Mouse (Mus musculus): Measurements from ENCODE around the gene Phex. TPM values are rescaled to one million over a fixed set of nuclear protein-coding genes. Genes with fewer than 3 reads are reported as not detected.

Gene Phex
- polyA plus RNA-seq (2015; fragmentation: Nextera tagmentation; extraction: Ambion mirVana), result not detected in 2 replicates

GRCm38 (mm10) chrX:157415212-157415611 is at the start of gene Phex:
Gene Phex (minus strand): TSS chrX:157415312.
- DNase-seq (no peak), ATAC-seq (no peak)
- WGBS (ENCODE audit: insufficient replicate concordance), result 62% methylated on average over 5 of the region's 5 CpGs
- no peak within 1 kb of the TSS for H3K27ac ChIP-seq (ENCODE audit: low read depth)
- no peaks in the 10 kb centered on the region for H3K9me3 ChIP-seq (ENCODE audit: low read length)
- H3K4me3 ChIP-seq (ENCODE audit: low read depth, low read length), result no peak within 1 kb of the TSS
- no peak within 1 kb of the TSS for H3K9ac ChIP-seq (replicated peaks)
- H3K4me2 ChIP-seq (ENCODE audit: low read depth, low read length), result no peak within 1 kb of the TSS
- H3K4me1 ChIP-seq (ENCODE audit: insufficient read depth), result no peaks in the 10 kb centered on the region
- H3K36me3 ChIP-seq (replicated peaks; ENCODE audit: insufficient read depth, low read length), result no peaks in the 10 kb centered on the region
- TF ChIP-seq CTCF (IDR thresholded peaks at IDR 0.05; ENCODE audit: low read depth) (no peak), EP300 (IDR thresholded peaks at IDR 0.05; ENCODE audit: low read depth) (no peak)
- no peaks in the 10 kb centered on the region for H3K27me3 ChIP-seq (ENCODE audit: insufficient read depth, low read length)

- no peaks in the 10 kb centered on the region for H3K4me1 ChIP-seq (ENCODE audit: insufficient read depth)
- H3K27me3 ChIP-seq (ENCODE audit: insufficient read depth, low read length), result no peaks in the 10 kb centered on the region
- H3K9me3 ChIP-seq (ENCODE audit: low read length), result no peaks in the 10 kb centered on the region
- no peak overlapping the region for H3K4me2 ChIP-seq (ENCODE audit: low read depth, low read length)
- DNase-seq, result no peak
- no peak overlapping the region for H3K4me3 ChIP-seq (ENCODE audit: low read depth, low read length)
- 77% methylated on average over 3 of the region's 3 CpGs for WGBS (ENCODE audit: insufficient replicate concordance)
- no peaks in the 10 kb centered on the region for H3K36me3 ChIP-seq (replicated peaks; ENCODE audit: insufficient read depth, low read length)
- no peak overlapping the region for H3K27ac ChIP-seq (ENCODE audit: low read depth)
- ATAC-seq, result no peak
- H3K9ac ChIP-seq (replicated peaks), result no peak overlapping the region
- TF ChIP-seq CTCF (IDR thresholded peaks at IDR 0.05; ENCODE audit: low read depth) (peak; percentile 48), EP300 (IDR thresholded peaks at IDR 0.05; ENCODE audit: low read depth) (no peak)
These were observed 47.6 kb upstream of the Phex start for GRCm38 (mm10) chrX:157462716-157463115.

- Histone ChIP-seq H3K27me3 (ENCODE audit: insufficient read depth, low read length) (no peaks in the 10 kb centered on the region), H3K4me2 (ENCODE audit: low read depth, low read length) (no peak overlapping the region), H3K4me3 (ENCODE audit: low read depth, low read length) (no peak overlapping the region), H3K4me1 (ENCODE audit: insufficient read depth) (no peaks in the 10 kb centered on the region), H3K27ac (ENCODE audit: low read depth) (no peak overlapping the region), H3K36me3 (replicated peaks; ENCODE audit: insufficient read depth, low read length) (no peaks in the 10 kb centered on the region), H3K9me3 (ENCODE audit: low read length) (no peaks in the 10 kb centered on the region), H3K9ac (replicated peaks) (no peak overlapping the region)
- TF ChIP-seq CTCF (IDR thresholded peaks at IDR 0.05; ENCODE audit: low read depth) (peak; percentile 82), EP300 (IDR thresholded peaks at IDR 0.05; ENCODE audit: low read depth) (no peak)
- DNase-seq, result peak; percentile 61
- ATAC-seq, result no peak
- 41% methylated on average over 1 of the region's 1 CpGs for WGBS (ENCODE audit: insufficient replicate concordance)
These were observed 39.3 kb upstream of the Phex start for GRCm38 (mm10) chrX:157454430-157454829.

- Histone ChIP-seq H3K4me3 (ENCODE audit: low read depth, low read length) (no peak overlapping the region), H3K27me3 (ENCODE audit: insufficient read depth, low read length) (no peaks in the 10 kb centered on the region), H3K36me3 (replicated peaks; ENCODE audit: insufficient read depth, low read length) (no peaks in the 10 kb centered on the region), H3K4me2 (ENCODE audit: low read depth, low read length) (no peak overlapping the region), H3K4me1 (ENCODE audit: insufficient read depth) (no peaks in the 10 kb centered on the region), H3K9me3 (ENCODE audit: low read length) (no peaks in the 10 kb centered on the region), H3K9ac (replicated peaks) (no peak overlapping the region), H3K27ac (ENCODE audit: low read depth) (no peak overlapping the region)
- WGBS (ENCODE audit: insufficient replicate concordance), result 76% methylated on average over 1 of the region's 1 CpGs
- DNase-seq (no peak), ATAC-seq (no peak)
- TF ChIP-seq CTCF (IDR thresholded peaks at IDR 0.05; ENCODE audit: low read depth) (no peak), EP300 (IDR thresholded peaks at IDR 0.05; ENCODE audit: low read depth) (no peak)
These were observed 33.9 kb upstream of the Phex start for GRCm38 (mm10) chrX:157449000-157449399.

- Histone ChIP-seq H3K27ac (ENCODE audit: low read depth) (no peak overlapping the region), H3K4me3 (ENCODE audit: low read depth, low read length) (no peak overlapping the region), H3K4me2 (ENCODE audit: low read depth, low read length) (no peak overlapping the region), H3K4me1 (ENCODE audit: insufficient read depth) (no peaks in the 10 kb centered on the region), H3K27me3 (ENCODE audit: insufficient read depth, low read length) (no peaks in the 10 kb centered on the region), H3K9me3 (ENCODE audit: low read length) (no peaks in the 10 kb centered on the region), H3K36me3 (replicated peaks; ENCODE audit: insufficient read depth, low read length) (no peaks in the 10 kb centered on the region), H3K9ac (replicated peaks) (no peak overlapping the region)
- DNase-seq (no peak), ATAC-seq (no peak)
- 79% methylated on average over 6 of the region's 6 CpGs for WGBS (ENCODE audit: insufficient replicate concordance)
- TF ChIP-seq CTCF (IDR thresholded peaks at IDR 0.05; ENCODE audit: low read depth) (no peak), EP300 (IDR thresholded peaks at IDR 0.05; ENCODE audit: low read depth) (no peak)
These were observed 32.3 kb upstream of the Phex start for GRCm38 (mm10) chrX:157447431-157447830.

GRCm38 (mm10) chrX:157434768-157435167 is 19.7 kb upstream of the Phex start:
- Histone ChIP-seq H3K9ac (replicated peaks) (no peak overlapping the region), H3K4me2 (ENCODE audit: low read depth, low read length) (no peak overlapping the region), H3K4me1 (ENCODE audit: insufficient read depth) (no peaks in the 10 kb centered on the region), H3K9me3 (ENCODE audit: low read length) (no peaks in the 10 kb centered on the region), H3K27me3 (ENCODE audit: insufficient read depth, low read length) (no peaks in the 10 kb centered on the region), H3K4me3 (ENCODE audit: low read depth, low read length) (no peak overlapping the region), H3K27ac (ENCODE audit: low read depth) (no peak overlapping the region), H3K36me3 (replicated peaks; ENCODE audit: insufficient read depth, low read length) (no peaks in the 10 kb centered on the region)
- ATAC-seq (no peak), DNase-seq (no peak)
- TF ChIP-seq EP300 (IDR thresholded peaks at IDR 0.05; ENCODE audit: low read depth) (no peak), CTCF (IDR thresholded peaks at IDR 0.05; ENCODE audit: low read depth) (no peak)
- WGBS (ENCODE audit: insufficient replicate concordance), result 48% methylated on average over 1 of the region's 1 CpGs

GRCm38 (mm10) chrX:157419451-157419850 is 4.3 kb upstream of the Phex start:
- Histone ChIP-seq H3K4me2 (ENCODE audit: low read depth, low read length) (no peak overlapping the region), H3K9ac (replicated peaks) (no peak overlapping the region), H3K9me3 (ENCODE audit: low read length) (no peaks in the 10 kb centered on the region), H3K4me3 (ENCODE audit: low read depth, low read length) (no peak overlapping the region), H3K36me3 (replicated peaks; ENCODE audit: insufficient read depth, low read length) (no peaks in the 10 kb centered on the region), H3K27ac (ENCODE audit: low read depth) (no peak overlapping the region), H3K4me1 (ENCODE audit: insufficient read depth) (no peaks in the 10 kb centered on the region), H3K27me3 (ENCODE audit: insufficient read depth, low read length) (no peaks in the 10 kb centered on the region)
- no peak for DNase-seq
- no peak for ATAC-seq
- 43% methylated on average over 2 of the region's 2 CpGs for WGBS (ENCODE audit: insufficient replicate concordance)
- TF ChIP-seq CTCF (IDR thresholded peaks at IDR 0.05; ENCODE audit: low read depth) (no peak), EP300 (IDR thresholded peaks at IDR 0.05; ENCODE audit: low read depth) (no peak)

Measured in liver, postnatal 0 days (tissue).